Mouse (Mus musculus): ENCODE results near the gene Smoc1.

- TF ChIP-seq CTCF (IDR thresholded peaks at IDR 0.05; ENCODE audit: low read depth), result no peak
- TF ChIP-seq EP300 (IDR thresholded peaks at IDR 0.05; ENCODE audit: low read depth), result no peak
Measured at GRCm38 (mm10) chr12:81107278-81108100, 80.9 kb downstream of the Smoc1 start.
